Mouse (Mus musculus) kidney, adult 8-10 months (tissue): ENCODE results near the gene Rtn4rl1.

Experiments
- DNase-seq, 2 experiments: peaks; one replicate each; pipeline ENCODE4 v3.0.0; 2022

The Rtn4rl1 gene

DNA sequence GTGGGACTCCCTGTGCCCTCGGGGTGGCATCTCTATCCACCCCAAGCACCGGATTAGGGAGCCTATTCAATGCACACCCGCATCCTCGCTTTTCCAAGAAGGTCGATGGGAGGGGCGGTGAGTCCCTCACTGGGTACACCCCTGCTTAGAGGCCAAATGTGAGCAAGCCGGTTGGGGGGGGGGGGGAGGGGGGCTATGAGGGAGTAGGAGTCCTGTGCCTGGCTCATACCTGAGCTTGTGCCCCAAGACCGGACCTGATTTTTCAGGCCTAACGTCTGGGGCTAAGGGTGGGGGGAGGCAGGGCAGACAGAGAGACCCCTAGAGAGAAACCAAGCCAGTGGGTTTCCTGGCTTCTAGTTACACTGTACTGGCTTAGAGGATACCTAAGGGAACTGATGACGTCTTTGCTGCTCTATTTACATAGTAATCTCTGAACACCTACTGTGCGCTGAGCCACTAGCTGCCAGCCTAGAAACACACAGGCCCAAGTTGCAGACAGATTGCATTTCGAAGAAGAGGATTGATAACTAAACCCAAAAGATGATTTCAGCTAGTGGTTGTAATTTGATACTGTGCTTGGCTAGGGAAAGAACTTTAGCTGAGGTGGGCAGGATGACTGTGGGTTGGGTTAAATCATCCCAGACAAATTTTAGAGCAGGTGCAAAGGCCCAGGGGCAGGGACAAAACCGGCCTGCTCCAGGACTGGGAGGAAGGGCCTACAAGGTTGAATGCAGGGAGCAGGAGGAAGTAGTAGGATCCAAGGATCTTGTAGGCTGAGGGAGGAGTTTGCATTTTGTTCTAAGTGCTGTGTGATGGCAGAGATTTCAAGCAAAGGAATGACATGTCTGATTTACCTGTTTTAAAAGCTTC is 20.7 kb downstream of the Rtn4rl1 start:
- DNase-seq, result peak; percentile 42 to 55

- DNase-seq, result no peak
Measured at GRCm38 (mm10) chr11:75220115-75220514, 26.5 kb downstream of the Rtn4rl1 start.

DNA sequence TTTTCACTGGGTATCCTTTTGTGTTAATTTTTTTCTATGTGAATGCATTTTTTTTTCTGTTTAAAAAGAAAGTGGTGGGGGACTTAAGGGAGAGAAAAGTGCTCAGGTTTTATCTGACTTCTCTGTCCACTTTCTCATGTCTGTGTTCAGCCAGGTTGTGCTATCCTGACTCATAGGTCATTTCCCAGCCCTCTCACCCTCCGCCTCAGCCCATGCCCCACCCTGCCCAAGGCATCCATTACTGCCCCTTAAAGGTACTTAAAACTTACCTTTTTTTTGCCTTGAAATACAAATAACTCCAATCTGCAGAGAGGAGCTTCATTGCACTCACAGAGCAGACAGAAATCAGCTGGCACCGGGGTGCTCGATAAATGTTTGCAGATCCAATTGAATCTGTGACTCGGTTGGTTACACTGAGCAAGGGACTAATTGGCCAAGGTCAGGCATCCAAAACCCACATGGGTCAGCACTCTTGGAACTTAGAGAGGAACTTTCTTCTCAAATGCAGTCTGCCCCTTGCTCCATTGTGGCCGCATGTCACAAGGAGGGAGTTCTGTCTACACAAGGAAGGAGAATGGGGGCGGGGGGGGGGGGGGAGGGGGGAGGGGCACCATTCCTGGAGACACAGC is 27.0 kb downstream of the Rtn4rl1 start:
- DNase-seq, result no peak

GRCm38 (mm10) chr11:75224062-75224461 is 30.5 kb downstream of the Rtn4rl1 start:
- DNase-seq, result no peak

- DNase-seq, result no peak
Measured at GRCm38 (mm10) chr11:75224835-75225234, 31.3 kb downstream of the Rtn4rl1 start.

- no peak for DNase-seq
Measured at GRCm38 (mm10) chr11:75227632-75228031, 34.0 kb downstream of the Rtn4rl1 start.

GRCm38 (mm10) chr11:75229289-75229688 is 35.7 kb downstream of the Rtn4rl1 start:
- DNase-seq, result no peak

- DNase-seq, result no peak
Measured at GRCm38 (mm10) chr11:75230272-75230760, 36.7 kb downstream of the Rtn4rl1 start.

DNA sequence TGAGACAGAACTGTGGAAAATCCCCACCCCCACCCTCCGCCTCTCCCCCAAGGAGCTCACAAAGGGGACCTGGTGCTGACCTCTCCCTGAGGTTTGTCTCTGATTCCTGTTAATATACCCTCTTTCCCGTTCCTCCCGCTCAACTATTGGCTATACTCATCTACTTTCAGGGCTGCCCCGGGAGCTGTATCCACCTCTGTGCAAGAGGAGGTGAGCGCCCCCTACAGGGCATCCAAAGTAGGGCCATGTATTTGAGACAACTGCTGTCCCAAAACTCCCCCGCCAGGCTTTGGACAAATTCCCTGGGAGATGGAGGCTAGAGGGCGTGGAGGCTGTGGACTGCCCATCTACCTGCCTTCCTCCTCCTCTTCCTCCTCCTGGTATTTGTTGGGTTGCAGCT is 38.2 kb downstream of the Rtn4rl1 start:
- DNase-seq, result peak; percentile 63 to 80

- no peak for DNase-seq
Measured at GRCm38 (mm10) chr11:75232434-75232833, 38.9 kb downstream of the Rtn4rl1 start.

DNA sequence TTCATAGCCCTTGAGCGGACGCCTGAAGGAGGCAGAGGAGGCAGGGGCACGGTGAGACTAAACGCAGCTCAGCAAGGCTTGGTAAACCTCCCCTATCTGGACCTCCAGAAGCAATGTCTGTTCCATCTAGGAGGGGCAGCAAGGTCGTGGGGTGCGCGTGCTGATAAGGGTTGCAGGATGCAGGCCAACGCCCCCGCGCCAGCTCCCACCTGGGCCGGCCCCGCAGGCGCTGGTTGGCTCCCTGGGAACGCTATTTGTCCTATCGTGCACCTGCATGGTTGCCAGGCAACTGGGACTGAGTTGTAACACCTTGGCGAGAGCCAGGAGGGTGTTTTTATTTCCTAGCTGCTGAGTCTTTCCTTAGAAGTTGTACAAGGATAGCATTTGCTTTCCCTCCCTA is 41.2 kb downstream of the Rtn4rl1 start:
- peak; percentile 47 to 50 for DNase-seq

DNA sequence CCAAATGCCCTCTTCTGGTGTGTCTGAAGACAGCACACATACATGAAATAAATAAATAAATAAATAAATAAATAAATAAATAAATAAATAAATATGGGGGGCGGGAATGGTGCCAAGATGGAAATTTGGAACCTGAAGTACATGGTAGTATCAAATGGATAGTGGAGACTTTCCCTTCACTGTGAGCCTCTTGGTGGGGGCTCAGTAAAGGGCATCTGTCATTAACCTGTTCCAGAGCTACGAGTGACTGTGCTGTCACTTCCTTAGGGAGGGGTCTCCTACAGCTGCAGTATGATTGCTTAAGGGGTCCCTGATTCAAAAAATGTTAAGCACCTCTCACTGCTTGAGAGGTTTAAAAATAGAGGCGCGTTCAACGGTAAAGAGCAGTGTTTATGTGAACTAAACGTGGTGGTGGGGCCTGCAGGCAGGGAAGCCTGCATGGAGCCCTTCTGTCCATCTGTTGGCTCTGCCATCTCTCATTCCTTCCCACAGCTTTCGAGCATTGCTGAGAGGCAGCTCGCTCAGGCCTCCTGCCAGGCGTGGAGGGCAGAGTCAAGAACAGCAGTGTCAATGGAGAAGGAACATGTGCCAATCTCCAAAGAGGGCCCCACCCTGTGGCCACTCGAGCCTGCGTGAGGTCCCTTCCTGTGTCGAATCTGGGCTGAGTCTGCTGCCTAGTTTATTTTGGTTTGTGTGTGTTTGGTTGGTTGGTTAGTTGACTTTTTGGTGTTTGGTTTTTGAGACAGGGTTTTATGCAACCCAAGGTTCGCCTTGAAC is 46.8 kb downstream of the Rtn4rl1 start:
- DNase-seq, result no peak

- DNase-seq, result no peak
Measured at GRCm38 (mm10) chr11:75242710-75243255, 49.2 kb downstream of the Rtn4rl1 start.

DNA sequence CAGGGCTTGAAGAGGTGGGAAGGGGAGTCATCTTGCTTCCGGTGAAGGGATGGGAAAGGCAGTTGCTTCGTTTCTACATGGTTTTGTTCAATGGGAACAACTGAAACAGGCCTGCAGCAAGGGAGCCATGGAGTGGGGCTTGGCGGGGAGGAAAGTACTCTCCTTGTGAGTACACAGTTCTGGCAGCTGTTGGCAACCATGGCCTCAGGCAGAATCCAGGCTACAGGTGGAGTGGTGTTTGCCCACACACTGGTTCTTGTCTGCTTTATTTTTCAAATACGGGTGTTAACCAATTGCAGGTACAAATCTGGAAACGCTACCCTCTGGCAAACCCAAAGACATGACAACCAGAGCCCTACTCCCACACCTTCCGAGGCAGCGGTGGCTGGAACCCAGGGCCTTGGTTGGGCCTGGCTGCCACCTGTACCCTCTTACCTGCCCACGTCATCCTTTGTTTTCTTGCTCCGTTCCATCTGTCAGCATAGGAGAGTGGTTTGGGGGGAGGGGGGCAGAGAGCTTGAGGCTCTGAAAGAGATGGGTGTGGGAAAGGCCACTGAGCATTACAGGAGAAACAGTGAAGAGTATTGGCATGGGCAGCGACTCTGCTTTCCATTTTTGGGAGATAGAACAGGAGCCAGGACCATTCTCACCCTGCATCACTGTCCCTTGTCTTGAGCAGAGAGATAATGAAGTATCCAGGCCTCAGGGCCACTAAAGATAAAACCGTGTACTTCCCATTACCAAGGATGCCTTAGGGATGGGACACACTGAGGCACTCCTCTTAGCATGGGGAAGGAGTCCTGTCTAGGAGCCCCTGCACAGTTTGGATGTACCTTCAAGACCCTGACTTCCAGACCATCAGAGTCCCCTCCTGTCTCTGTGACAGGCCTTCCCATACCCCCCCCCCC is 51.0 kb downstream of the Rtn4rl1 start:
- no peak for DNase-seq

DNA sequence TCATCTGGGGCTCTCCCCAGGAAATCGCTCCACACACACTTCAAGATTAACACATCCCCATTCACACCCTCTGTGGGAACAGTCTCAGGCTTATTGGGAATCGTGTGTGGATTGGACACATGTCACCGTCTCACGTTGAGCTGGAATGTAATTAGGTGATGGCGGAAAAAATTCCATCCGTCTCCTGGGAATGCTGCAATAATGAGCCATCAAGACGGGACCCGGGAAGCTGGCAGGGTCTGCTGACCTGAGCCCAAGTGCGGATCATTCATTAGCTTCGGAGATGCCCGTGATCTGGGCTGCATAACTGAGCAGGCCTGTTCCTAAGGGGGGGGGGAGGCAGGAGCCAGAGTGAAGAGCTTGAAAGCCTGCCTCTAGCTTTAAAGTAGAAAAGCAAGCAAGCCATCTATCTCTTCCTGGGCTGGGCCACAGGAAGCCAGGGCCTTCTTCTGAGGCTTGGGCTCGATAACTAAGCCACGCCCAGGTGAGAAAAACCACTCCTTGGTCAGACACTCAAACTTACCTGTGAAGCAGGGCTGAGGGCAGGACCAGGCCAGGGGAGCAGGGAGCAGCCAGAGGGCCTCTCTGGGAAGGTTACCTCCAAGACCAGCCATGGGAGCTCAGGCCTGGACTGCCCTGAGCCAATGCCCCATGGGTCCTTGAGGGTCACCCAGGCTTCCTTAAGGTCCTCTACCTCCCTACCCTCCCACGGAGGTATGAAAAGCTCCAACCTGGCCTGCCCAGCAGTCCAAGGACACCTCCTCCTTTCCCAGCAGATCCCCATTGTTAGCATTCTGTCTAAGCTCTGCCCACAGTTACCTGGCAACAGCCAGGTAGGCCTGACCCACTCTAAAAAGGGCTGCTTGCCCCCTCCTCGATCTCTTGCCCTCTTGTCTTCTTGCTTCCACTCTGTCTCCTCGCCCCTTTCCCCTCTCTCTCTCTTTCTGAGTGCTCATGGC is 52.1 kb downstream of the Rtn4rl1 start:
- no peak for DNase-seq

GRCm38 (mm10) chr11:75246589-75246988 is 53.0 kb downstream of the Rtn4rl1 start:
- DNase-seq, result peak; percentile 76 to 89

DNA sequence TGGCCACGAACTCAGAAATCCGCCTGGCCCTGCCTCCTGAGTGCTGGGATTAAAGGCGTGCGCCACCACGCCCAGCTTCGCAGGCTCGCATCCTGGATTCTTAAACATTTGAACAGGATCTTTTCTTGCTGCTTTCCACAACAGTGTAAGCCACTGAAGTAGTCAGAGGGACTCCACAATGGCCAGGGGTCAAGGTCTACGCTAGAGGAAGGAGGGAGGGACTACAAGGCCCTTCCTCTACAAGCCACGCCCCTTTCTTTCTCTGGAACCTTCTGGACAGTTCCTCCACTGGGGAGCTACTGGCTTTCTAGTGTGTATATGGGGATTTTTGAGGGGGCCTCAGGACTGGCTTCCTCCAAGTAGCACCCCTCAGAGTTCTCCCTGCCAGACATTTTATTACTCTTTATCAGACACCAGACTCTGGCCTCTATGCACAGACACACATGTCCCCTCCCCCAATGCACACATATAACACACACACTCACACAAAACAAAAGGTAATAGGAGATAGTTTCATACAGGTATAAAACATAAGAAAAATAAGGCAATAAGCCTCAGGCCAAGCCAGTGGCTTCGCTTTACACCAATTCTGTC is 53.7 kb downstream of the Rtn4rl1 start:
- peak in 1 of 2 experiments; percentile 31 for DNase-seq

DNA sequence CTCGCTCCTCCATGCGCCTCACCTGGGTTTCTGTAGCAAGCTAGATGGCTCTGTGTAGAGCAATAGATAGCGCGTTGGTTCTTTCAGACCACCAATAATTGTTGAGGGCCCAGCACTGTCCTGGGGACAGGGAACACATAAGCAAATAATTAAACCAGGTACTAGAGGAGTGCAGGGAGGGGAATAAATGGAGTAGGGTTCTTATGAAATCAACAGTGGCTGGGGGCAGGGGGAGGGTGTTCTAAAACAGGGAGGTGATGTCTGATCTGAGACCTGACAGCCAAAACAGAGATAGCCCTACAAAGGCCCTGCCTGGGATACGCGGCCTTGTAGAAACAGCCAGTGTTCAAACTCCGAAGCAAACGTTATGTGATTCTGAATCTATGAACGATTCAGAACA is 56.0 kb downstream of the Rtn4rl1 start:
- peak in 1 of 2 experiments; percentile 39 for DNase-seq

GRCm38 (mm10) chr11:75251006-75251512 is 57.5 kb downstream of the Rtn4rl1 start:
- DNase-seq, result no peak

GRCm38 (mm10) chr11:75251557-75252070 is 58.0 kb downstream of the Rtn4rl1 start:
- no peak for DNase-seq
